Mouse (Mus musculus) kidney, postnatal 4 days (tissue): ENCODE measurements around the gene Vrk1.

Experiments
- DNase-seq, 2 experiments: peaks; one replicate each; pipeline ENCODE4 v3.0.0; 2021; ENCODE audit warnings: mixed read lengths in 2 of 2

Gene Vrk1

GRCm38 (mm10) chr12:106055799-106056198 is 45.8 kb downstream of the Vrk1 start:
- DNase-seq = peak; percentile 90

GRCm38 (mm10) chr12:106059873-106060573 is 50.0 kb downstream of the Vrk1 start:
- DNase-seq = no peak

GRCm38 (mm10) chr12:106070434-106071155 is 60.6 kb downstream of the Vrk1 start:
- no peak for DNase-seq

- no peak for DNase-seq
Measured at GRCm38 (mm10) chr12:106071575-106072166, 61.6 kb downstream of the Vrk1 start.

GRCm38 (mm10) chr12:106074371-106075155 is 64.5 kb downstream of the Vrk1 start:
- peak; percentile 25 to 33 for DNase-seq

GRCm38 (mm10) chr12:106076131-106076530 is 66.1 kb downstream of the Vrk1 start:
- no peak for DNase-seq

- no peak for DNase-seq
Measured at GRCm38 (mm10) chr12:106080511-106080910, 70.5 kb downstream of the Vrk1 start.

GRCm38 (mm10) chr12:106080945-106081747 is 71.1 kb downstream of the Vrk1 start:
- peak in 1 of 2 experiments; percentile 21 for DNase-seq

GRCm38 (mm10) chr12:106081748-106082140 is 71.7 kb downstream of the Vrk1 start:
- DNase-seq = no peak

GRCm38 (mm10) chr12:106082191-106082957 is 72.3 kb downstream of the Vrk1 start:
- peak; percentile 13 to 28 for DNase-seq

GRCm38 (mm10) chr12:106082958-106083381 is 72.9 kb downstream of the Vrk1 start:
- no peak for DNase-seq

GRCm38 (mm10) chr12:106084126-106084525 is 74.1 kb downstream of the Vrk1 start:
- DNase-seq = no peak

- DNase-seq = no peak
Measured at GRCm38 (mm10) chr12:106094827-106095226, 84.8 kb downstream of the Vrk1 start.

- no peak for DNase-seq
Measured at GRCm38 (mm10) chr12:106102003-106102402, 92.0 kb downstream of the Vrk1 start.

GRCm38 (mm10) chr12:106102726-106103643 is 93.0 kb downstream of the Vrk1 start:
- no peak for DNase-seq

- no peak for DNase-seq
Measured at GRCm38 (mm10) chr12:106107272-106107671, 97.2 kb downstream of the Vrk1 start.

GRCm38 (mm10) chr12:106115070-106115891 is 105.3 kb downstream of the Vrk1 start:
- peak; percentile 87 to 88 for DNase-seq

GRCm38 (mm10) chr12:106115892-106116206 is 105.8 kb downstream of the Vrk1 start:
- no peak for DNase-seq

GRCm38 (mm10) chr12:106123276-106123675 is 113.2 kb downstream of the Vrk1 start:
- no peak for DNase-seq
